29 mouse cellular contexts compared by ENCODE assay signal in genomic region chr19:56336321-56336720, GRCm38 (mm10). TPM values are rescaled to one million over a fixed set of nuclear protein-coding genes. Genes with fewer than 3 reads are reported as not detected.
DNase-seq lines count a peak whose midpoint lies in the region; ATAC-seq and TF ChIP-seq lines count a peak whose summit lies in the region.
"Had no signal": no experiment of that assay in that cellular context is flagged by ENCODE, and none has a peak within 500 bp of the region (broad histone marks: within the 10 kb centered on the region; RNA-seq: fewer than 3 reads in every experiment).

No protein-coding gene starts in this region.

- no peaks in the 10 kb centered on the region for H3K27me3 ChIP-seq in kidney, embryonic 16.5 days (ENCODE audit: insufficient read depth, low read length)
- H3K27me3 ChIP-seq in kidney, embryonic 15.5 days = no peaks in the 10 kb centered on the region
- H3K27me3 ChIP-seq in liver, postnatal 0 days (ENCODE audit: insufficient read depth, low read length) = no peaks in the 10 kb centered on the region
- H3K27me3 ChIP-seq: embryonic facial prominence, embryonic 15.5 days; heart, embryonic 13.5 days had no signal

- H3K4me3 ChIP-seq in kidney, embryonic 16.5 days (ENCODE audit: low read length) = no peak overlapping the region
- H3K4me3 ChIP-seq in kidney, embryonic 15.5 days (replicated peaks) = no peak overlapping the region
- H3K4me3 ChIP-seq in liver, postnatal 0 days (ENCODE audit: low read depth, low read length) = no peak overlapping the region
- H3K4me3 ChIP-seq: embryonic facial prominence, embryonic 12.5 days; embryonic facial prominence, embryonic 15.5 days; heart, embryonic 10.5 days; heart, embryonic 13.5 days had no signal

- no peak for TF ChIP-seq CTCF in liver, postnatal 0 days (IDR thresholded peaks at IDR 0.05; ENCODE audit: low read depth)

- peak; percentile 63 for DNase-seq in kidney, adult 11 months
- DNase-seq in kidney, adult 8-10 months = peak; percentile 53 to 71
- DNase-seq in liver, postnatal 0 days = peak; percentile 29
- no peak for DNase-seq in liver
- DNase-seq in kidney, postnatal 36 days = peak; percentile 61 to 64
- DNase-seq in left cerebral cortex, postnatal 4 days = no peak
- DNase-seq: adrenal gland, adult 2 months; adrenal gland, postnatal 14 days; cerebellum, adult 11 months; cerebellum, adult 2 months; cerebellum, adult 9-11 months; cerebellum, postnatal 25 days; forebrain, postnatal 0 days; heart, postnatal 14 days had no signal

- no peak overlapping the region for H3K9ac ChIP-seq in kidney, embryonic 16.5 days (replicated peaks; ENCODE audit: low read length)
- H3K9ac ChIP-seq in kidney, embryonic 15.5 days = no peak overlapping the region
- no peak overlapping the region for H3K9ac ChIP-seq in liver, postnatal 0 days (replicated peaks)
- H3K9ac ChIP-seq: embryonic facial prominence, embryonic 12.5 days; embryonic facial prominence, embryonic 15.5 days; forebrain, postnatal 0 days; heart, embryonic 13.5 days; hindbrain, embryonic 14.5 days had no signal

- WGBS in kidney, embryonic 16.5 days = 89% methylated on average over 17 of the region's 17 CpGs
- WGBS in kidney, embryonic 15.5 days = 88% methylated on average over 17 of the region's 17 CpGs
- WGBS in liver, postnatal 0 days (ENCODE audit: insufficient replicate concordance) = 73% methylated on average over 17 of the region's 17 CpGs

- no peaks in the 10 kb centered on the region for H3K9me3 ChIP-seq in kidney, embryonic 16.5 days (ENCODE audit: low read length)
- H3K9me3 ChIP-seq in kidney, embryonic 15.5 days (replicated peaks) = no peaks in the 10 kb centered on the region
- no peaks in the 10 kb centered on the region for H3K9me3 ChIP-seq in liver, postnatal 0 days (ENCODE audit: low read length)
- H3K9me3 ChIP-seq: embryonic facial prominence, embryonic 12.5 days; embryonic facial prominence, embryonic 15.5 days; heart, embryonic 10.5 days; heart, embryonic 13.5 days had no signal

- intact Hi-C loops in left cerebral cortex, postnatal 4 days (cut with DNase I) = no loop called here

- no peak for ATAC-seq in kidney, embryonic 16.5 days (ENCODE audit: low FRiP score, low TSS enrichment)
- ATAC-seq in kidney, embryonic 15.5 days (replicated peaks; ENCODE audit: low FRiP score) = no peak
- peak; percentile 67; the same call in 1 of the 2 replicates for ATAC-seq in liver, postnatal 0 days
- ATAC-seq: CD4-positive, CD25-positive, alpha-beta regulatory T cell, adult 4 months; forebrain, embryonic 14.5 days; forebrain, postnatal 0 days had no signal

- H3K4me2 ChIP-seq in kidney, embryonic 16.5 days (replicated peaks; ENCODE audit: low read depth, low read length) = no peak overlapping the region
- H3K4me2 ChIP-seq in kidney, embryonic 15.5 days = no peak overlapping the region
- no peak overlapping the region for H3K4me2 ChIP-seq in liver, postnatal 0 days (ENCODE audit: low read depth, low read length)
- H3K4me2 ChIP-seq: embryonic facial prominence, embryonic 12.5 days; embryonic facial prominence, embryonic 15.5 days; heart, embryonic 13.5 days; hindbrain, embryonic 14.5 days had no signal

- H3K4me1 ChIP-seq in kidney, embryonic 16.5 days (ENCODE audit: insufficient read depth, low read length) = no peaks in the 10 kb centered on the region
- H3K4me1 ChIP-seq in kidney, embryonic 15.5 days = no peaks in the 10 kb centered on the region
- H3K4me1 ChIP-seq in liver, postnatal 0 days (ENCODE audit: insufficient read depth) = no peaks in the 10 kb centered on the region
- H3K4me1 ChIP-seq: embryonic facial prominence, embryonic 12.5 days; embryonic facial prominence, embryonic 15.5 days; heart, embryonic 10.5 days; heart, embryonic 13.5 days had no signal

- no peak overlapping the region for H3K27ac ChIP-seq in kidney, embryonic 16.5 days (ENCODE audit: low read length)
- no peak overlapping the region for H3K27ac ChIP-seq in kidney, embryonic 15.5 days
- H3K27ac ChIP-seq in liver, postnatal 0 days (ENCODE audit: low read depth) = no peak overlapping the region
- H3K27ac ChIP-seq: embryonic facial prominence, embryonic 12.5 days; embryonic facial prominence, embryonic 15.5 days; heart, embryonic 10.5 days; heart, embryonic 13.5 days; hindbrain, embryonic 14.5 days had no signal

- no peaks in the 10 kb centered on the region for H3K36me3 ChIP-seq in kidney, embryonic 16.5 days (ENCODE audit: insufficient read depth, low read length)
- no peaks in the 10 kb centered on the region for H3K36me3 ChIP-seq in kidney, embryonic 15.5 days
- H3K36me3 ChIP-seq in liver, postnatal 0 days (replicated peaks; ENCODE audit: insufficient read depth, low read length) = no peaks in the 10 kb centered on the region
- H3K36me3 ChIP-seq: embryonic facial prominence, embryonic 12.5 days; embryonic facial prominence, embryonic 15.5 days; heart, embryonic 10.5 days had no signal

- TF ChIP-seq EP300 in liver, postnatal 0 days (IDR thresholded peaks at IDR 0.05; ENCODE audit: low read depth) = no peak

RNA-seq across cellular contexts. Expression of gene Habp2, which starts 49.4 kb away (rescaled TPM):
- polyA plus RNA-seq in kidney, embryonic 16.5 days (2015; fragmentation: Nextera tagmentation; extraction: Ambion mirVana) = 46.3 and 50.5 TPM in 2 replicates
- polyA plus RNA-seq in kidney, embryonic 15.5 days (2015; fragmentation: Nextera tagmentation; extraction: Ambion mirVana) = 30.8 and 31.2 TPM in 2 replicates
- 48.4 and 49.3 TPM in 2 replicates for polyA plus RNA-seq in liver, postnatal 0 days (2015; fragmentation: Nextera tagmentation; extraction: Ambion mirVana)
- total RNA-seq in left cerebral cortex, postnatal 4 days (2021) = not detected
- total RNA-seq: common myeloid progenitor, adult 5-6 weeks; forebrain, postnatal 0 days; gastrocnemius, postnatal 14 days; heart, postnatal 14 days; heart, postnatal 4 days; MEL had no signal
- polyA plus RNA-seq: cerebellum, adult 2 months; embryonic facial prominence, embryonic 12.5 days; forebrain, embryonic 11.5 days; forebrain, postnatal 0 days; hindbrain, embryonic 11.5 days; hindbrain, embryonic 14.5 days had no signal

RNA-seq across cellular contexts. Expression of gene Nrap, which starts 53.5 kb away (rescaled TPM):
- polyA plus RNA-seq in kidney, embryonic 16.5 days (2015; fragmentation: Nextera tagmentation; extraction: Ambion mirVana) = 0.36 and 0.37 TPM in 2 replicates
- polyA plus RNA-seq in kidney, embryonic 15.5 days (2015; fragmentation: Nextera tagmentation; extraction: Ambion mirVana) = 0.36 and 0.55 TPM in 2 replicates
- polyA plus RNA-seq in liver, postnatal 0 days (2015; fragmentation: Nextera tagmentation; extraction: Ambion mirVana) = 0.16 and 0.47 TPM in 2 replicates
- total RNA-seq in left cerebral cortex, postnatal 4 days (2021) = under 1 TPM; 0.44 to 0.54 TPM
- total RNA-seq: adrenal gland, adult 2 months had no signal
- polyA plus RNA-seq: adrenal gland, adult 2 months had no signal

Comparison
In these comparisons a context has a peak if more than half of its experiments do, and no peak if none do; other contexts are left out.
1. DNase-seq: peak in kidney, adult 11 months (single experiment), kidney, adult 8-10 months (2 of 2), liver, postnatal 0 days (single experiment) and kidney, postnatal 36 days (2 of 2); none in liver (single experiment) and left cerebral cortex, postnatal 4 days (single experiment).